Mouse (Mus musculus) spleen, postnatal 36 days (tissue): ENCODE results near the gene Unc119.

ENCODE experiments used
- DNase-seq, 2 experiments: peaks; one replicate each; pipeline ENCODE4 v3.0.0; 2022; ENCODE audit warnings: low spot score in 2 of 2, mixed read lengths in 1 of 2

Gene Unc119

GRCm38 (mm10) chr11:78343381-78344327 is at the start of gene Unc119:
TSS of gene Unc119 (plus strand) at chr11:78343482.
- DNase-seq = peak; percentile 82 to 83

- no peak for DNase-seq
Observed at GRCm38 (mm10) chr11:78294585-78294984, 48.7 kb upstream of the Unc119 start.

GRCm38 (mm10) chr11:78300917-78301316 is 42.4 kb upstream of the Unc119 start:
- no peak for DNase-seq

- DNase-seq = peak; percentile 87 to 90
Observed at GRCm38 (mm10) chr11:78301357-78302084, 41.8 kb upstream of the Unc119 start, which contains the start of gene Spag5. TSS of gene Spag5 (plus strand) at chr11:78301529.

- DNase-seq = no peak
Observed at GRCm38 (mm10) chr11:78305272-78305671, 38.0 kb upstream of the Unc119 start.

- no peak for DNase-seq
Observed at GRCm38 (mm10) chr11:78310861-78311511, 32.3 kb upstream of the Unc119 start.

- no peak for DNase-seq
Observed at GRCm38 (mm10) chr11:78313662-78314061, 29.6 kb upstream of the Unc119 start.

- DNase-seq = no peak
Observed at GRCm38 (mm10) chr11:78318411-78318810, 24.9 kb upstream of the Unc119 start.

GRCm38 (mm10) chr11:78322076-78322831 is 21.0 kb upstream of the Unc119 start:
- no peak for DNase-seq

GRCm38 (mm10) chr11:78322860-78323259 is 20.4 kb upstream of the Unc119 start, which contains the start of gene Aldoc:
TSS of gene Aldoc (plus strand) at chr11:78322968.
- peak; percentile 91 to 92 for DNase-seq

- no peak for DNase-seq
Observed at GRCm38 (mm10) chr11:78324000-78324785, 19.1 kb upstream of the Unc119 start.

GRCm38 (mm10) chr11:78324965-78325364 is 18.3 kb upstream of the Unc119 start:
- DNase-seq = no peak

GRCm38 (mm10) chr11:78327215-78327614 is 16.1 kb upstream of the Unc119 start:
- DNase-seq = no peak

- DNase-seq = peak; percentile 95 to 97
Observed at GRCm38 (mm10) chr11:78327634-78328511, 15.4 kb upstream of the Unc119 start, which contains the start of gene Pigs. TSS of gene Pigs (plus strand) at chr11:78328415.

- no peak for DNase-seq
Observed at GRCm38 (mm10) chr11:78328512-78329056, 14.7 kb upstream of the Unc119 start.

- no peak for DNase-seq
Observed at GRCm38 (mm10) chr11:78332676-78333075, 10.6 kb upstream of the Unc119 start.

- DNase-seq = no peak
Observed at GRCm38 (mm10) chr11:78333992-78334391, 9.3 kb upstream of the Unc119 start.

GRCm38 (mm10) chr11:78337040-78337439 is 6.2 kb upstream of the Unc119 start:
- no peak for DNase-seq

- no peak for DNase-seq
Observed at GRCm38 (mm10) chr11:78341702-78342101, 1.6 kb upstream of the Unc119 start.
